Mouse (Mus musculus): ENCODE results near the gene E330021D16Rik.
"Not testable (repeated sequence)": the region's sequence is repeated elsewhere in the genome, so short reads cannot be mapped to it uniquely, and the experiment has no call there.

Gene E330021D16Rik

DNA sequence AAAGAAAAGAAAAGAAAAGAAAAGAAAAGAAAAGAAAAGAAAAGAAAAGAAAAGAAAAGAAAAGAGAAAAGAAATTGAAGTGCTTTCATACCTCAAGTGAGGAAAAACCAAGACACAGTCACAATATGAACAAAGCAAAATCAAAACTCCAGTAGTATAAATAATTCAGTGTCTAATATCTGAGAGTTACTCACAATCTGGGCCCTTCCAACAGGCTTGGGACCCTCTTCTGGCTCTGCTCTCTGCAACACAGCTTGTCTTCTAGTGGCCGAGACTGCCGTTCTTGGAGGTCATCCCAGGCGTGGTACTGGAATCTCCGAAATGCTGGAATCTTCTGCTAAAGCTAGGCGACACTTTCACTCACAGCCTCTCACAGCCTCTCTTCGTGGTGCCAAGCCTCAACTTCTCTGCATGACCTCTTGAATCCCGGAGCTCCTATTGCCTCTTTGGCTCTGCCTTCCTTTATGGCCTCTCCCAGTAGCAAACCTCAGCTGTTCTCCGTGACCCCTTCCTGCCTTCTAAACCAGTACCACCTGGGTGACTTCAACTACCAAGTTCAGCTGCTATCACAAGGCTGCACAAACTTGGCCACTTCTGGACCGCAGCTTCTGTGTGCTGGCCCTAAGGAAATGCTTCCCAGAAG is at the start of gene E330021D16Rik:
E330021D16Rik (minus strand) TSS at position 437 of the 643 bp plus-strand sequence.
- DNase-seq, result no peak

DNA sequence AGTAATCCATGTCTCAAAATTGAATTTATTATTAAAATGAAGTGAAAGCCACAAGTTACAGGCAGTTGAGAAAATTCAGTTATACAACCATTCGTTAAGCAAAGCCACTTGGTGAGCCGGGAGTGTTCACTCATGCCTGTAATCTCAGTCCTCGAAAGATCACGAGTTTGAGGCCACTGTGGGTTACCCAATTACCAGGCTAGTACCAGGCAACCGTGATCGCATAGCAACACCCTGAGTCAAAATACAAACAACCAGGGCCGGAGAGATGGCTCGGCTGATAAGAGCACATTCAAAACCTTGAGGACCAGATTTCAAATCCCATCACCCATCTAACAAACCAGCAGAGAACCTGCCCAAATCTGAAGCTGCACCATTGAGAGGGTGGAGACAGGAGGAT is 49.7 kb upstream of the E330021D16Rik start:
- DNase-seq, result no peak

DNA sequence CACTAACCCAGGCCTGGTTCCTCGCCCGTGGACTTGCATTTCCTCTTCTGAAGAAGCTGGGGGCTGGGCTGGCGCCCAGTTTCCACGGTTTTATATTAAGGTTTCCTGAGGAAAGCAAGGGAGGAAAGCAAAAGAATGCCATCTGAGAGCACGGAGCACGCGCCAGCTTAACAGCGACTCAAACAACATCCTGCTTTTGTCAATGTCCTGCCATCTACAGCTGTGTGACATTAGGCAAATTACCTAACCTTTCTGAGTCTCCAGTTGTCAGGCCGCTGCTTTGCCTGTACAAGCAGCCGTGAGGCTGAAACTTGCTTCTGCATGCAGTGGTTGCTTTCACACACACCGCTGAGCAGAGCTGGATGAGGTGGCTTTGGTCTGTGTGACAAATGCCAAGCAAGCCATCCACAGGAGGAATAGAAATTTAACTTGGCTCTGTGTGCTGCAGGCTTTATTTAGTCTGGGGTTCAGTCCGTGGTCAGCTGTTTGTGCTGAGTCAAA is 48.8 kb upstream of the E330021D16Rik start:
- DNase-seq, result peak; percentile 49

DNA sequence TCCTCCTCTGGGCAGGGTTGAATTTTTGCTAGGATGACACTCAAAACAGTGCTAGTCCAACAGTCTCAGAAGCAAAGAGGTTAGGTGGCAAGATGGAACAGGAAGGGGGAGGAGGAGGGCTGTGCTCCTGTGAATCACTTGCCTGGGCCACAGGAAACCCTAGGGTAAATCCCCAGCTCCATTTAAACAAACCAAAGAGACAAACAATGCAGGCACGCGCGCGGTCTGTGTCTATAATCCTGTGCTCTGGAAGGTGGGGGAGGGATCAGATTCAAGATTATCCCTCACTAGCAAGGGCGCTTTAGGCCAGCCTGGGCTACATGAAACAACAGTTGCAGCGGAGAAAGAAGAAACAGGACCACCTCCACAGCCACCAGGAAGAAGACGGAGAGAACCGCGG is 48.1 kb upstream of the E330021D16Rik start:
- peak; percentile 63 for DNase-seq

DNA sequence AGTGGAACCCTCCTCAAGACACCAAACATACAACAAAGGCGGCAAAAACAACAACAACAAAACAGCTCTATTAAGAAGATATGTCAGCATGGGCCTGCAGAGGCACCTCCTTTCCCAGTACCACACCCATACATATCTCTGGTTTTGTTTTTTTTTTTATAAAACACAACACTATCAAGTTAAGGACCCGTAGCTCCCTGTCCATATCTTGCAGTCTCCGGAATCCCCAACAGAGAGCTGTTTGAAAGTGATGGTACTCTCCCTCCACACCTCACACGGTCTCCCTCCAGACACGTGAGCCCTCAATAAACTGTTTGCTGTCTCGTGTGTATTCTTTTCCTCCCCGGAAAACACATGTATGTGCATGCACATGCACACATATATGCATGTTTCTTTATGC is 43.8 kb upstream of the E330021D16Rik start:
- no peak for DNase-seq

DNA sequence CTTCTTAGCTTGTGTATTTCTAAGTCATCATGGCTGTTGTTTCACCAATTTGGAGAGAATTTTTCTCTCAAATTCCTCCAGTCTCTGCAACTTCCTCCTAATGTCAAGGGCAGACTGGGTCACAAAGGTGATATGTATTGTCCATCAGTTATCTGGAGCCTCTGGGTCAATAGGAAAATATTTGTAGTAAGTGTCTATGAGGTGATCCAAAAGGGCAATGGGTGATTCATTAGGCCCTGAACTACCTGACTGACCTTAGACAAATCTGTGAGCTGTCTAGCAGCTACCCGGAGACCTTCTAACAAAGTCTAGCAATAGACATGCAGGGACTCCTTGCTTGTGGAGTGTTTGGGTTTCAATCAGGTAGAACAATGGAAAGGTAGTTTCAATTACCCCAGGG is 40.9 kb upstream of the E330021D16Rik start:
- DNase-seq, result no peak

DNA sequence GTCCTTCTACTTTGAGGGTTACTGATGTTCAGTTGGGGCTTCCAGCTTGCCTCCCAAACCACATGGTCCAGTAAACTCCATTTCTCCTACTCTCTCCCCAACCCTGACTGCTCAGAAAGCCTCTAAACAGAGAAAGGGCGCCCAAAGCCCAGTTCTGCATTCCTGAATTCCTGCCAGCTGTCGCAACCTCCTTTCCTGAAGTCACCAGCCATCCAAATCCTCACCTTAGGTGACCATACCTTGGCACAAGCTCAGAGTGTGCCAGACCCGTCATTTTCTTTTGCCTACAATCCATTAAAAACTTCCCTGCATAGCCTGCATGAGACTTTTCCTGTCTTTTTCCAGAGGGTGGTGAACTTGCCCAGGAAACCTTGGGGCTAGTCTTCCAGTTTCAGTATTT is 40.3 kb upstream of the E330021D16Rik start:
- DNase-seq, result no peak

DNA sequence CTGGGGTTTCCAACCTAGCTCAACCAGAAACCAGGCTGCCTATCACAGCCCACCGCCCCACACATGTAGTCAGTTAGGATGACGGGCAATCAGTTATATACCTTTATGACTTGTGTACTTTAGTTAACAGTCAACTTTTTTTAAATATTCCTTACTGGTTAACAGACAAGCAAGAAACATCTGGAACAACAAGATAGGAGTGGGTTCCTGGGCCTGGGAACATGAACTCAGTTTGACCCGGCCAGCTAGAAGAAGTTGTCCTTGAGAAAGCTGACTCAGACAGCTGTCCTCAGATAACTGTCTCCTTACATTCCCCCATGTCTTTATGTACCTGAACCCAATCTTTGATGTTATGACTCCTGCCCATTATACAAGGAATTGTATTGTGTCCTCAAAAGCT is 37.3 kb upstream of the E330021D16Rik start:
- DNase-seq, result no peak

DNA sequence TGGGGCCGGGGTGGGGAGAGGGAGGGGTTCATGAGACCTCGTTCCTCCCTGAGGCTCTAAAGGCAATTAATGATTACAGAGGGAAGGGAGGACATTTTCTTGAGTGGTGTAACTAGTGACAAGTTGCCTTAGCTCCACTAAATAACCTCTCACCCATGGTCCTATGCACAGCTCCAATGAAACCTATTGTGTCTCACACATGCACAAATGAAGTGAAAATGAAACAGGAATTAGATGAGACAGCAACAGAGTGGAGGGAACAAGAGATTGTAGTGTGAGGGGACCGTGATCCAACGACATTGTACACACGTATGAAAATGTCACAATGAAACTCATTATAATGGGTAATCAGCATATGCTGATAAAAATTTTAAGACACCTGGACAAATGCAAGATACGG is 35.5 kb upstream of the E330021D16Rik start:
- DNase-seq, result no peak

DNA sequence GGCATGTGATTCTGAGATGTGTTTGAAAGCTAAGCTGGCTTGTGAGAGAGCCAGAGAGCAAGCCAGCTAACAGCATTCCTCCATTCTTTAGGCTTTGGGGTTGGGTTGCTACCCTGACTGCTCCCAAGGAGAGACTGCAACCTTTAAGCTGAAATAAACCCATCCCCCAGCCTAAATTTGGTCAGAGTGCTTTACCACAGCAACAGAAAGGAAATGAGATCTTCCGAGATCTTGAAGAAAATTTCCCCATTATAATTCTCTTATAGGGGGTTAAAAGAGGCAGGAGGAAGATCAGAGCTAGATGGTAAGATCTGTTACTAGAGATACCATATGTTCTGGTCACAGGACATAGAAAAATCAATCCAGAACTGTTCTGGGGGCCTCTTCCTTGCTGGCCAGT is 34.6 kb upstream of the E330021D16Rik start:
- DNase-seq, result peak; percentile 44

DNA sequence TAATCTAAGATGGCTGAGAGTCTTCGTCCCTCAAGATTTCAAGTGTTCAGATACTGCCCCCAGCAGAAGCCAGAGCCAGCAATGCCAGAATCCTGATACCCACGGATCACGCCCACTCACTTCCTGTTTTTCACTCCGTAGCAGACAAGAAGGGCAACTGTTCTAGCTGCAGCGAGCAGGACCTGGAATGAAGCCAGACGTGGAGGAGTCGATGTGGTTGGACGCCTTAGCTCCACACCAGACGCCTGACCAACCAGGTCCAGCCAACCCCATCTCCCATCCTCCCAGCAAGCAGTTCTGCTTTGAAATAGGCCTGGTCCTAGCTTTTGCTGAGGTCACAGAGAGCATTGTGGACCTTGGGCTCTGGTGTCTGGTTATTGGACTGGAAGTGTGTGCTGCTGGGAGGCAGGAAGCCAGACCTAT is 33.9 kb upstream of the E330021D16Rik start:
- DNase-seq, result peak; percentile 66

DNA sequence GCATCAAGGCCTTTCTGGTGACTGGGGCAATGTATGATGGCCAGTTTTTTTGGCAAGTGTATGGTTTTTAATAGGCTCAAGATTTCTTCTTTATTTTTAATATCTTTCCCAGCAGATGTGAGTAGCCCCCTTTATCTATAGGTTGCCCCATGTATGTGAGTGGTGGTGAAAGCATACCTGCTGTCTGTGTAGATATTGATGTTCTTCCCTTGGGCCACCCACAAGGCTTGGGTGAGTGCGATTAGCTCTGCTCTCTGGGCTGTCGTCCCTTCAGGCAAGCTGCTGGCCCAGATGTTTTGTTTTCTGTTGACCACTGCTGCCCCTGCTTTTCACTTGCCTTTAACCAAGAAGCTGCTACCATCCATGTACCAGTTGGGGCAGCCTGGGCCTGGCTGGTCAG is 23.8 kb upstream of the E330021D16Rik start:
- not testable (repeated sequence) for DNase-seq

DNA sequence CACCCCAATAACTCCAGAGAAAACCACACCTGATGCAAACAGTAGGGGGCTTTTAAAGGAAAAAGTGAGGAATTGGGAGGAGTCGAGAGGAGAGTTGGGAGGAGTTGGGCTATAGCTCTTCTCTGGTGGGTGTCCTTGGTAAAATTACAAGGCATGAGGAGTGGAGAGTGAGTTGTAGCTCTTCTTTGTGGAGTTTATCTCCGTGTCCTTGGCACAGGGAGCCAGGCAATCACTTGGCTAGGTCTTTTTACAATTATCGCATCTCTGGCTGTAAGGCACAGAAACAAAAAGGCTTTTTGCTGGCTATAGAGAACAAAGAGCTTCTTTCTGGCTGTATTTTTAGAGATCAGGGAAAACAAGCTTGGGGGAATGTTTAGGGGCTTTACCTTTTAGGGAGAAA is 20.8 kb upstream of the E330021D16Rik start:
- DNase-seq, result not testable (repeated sequence)

DNA sequence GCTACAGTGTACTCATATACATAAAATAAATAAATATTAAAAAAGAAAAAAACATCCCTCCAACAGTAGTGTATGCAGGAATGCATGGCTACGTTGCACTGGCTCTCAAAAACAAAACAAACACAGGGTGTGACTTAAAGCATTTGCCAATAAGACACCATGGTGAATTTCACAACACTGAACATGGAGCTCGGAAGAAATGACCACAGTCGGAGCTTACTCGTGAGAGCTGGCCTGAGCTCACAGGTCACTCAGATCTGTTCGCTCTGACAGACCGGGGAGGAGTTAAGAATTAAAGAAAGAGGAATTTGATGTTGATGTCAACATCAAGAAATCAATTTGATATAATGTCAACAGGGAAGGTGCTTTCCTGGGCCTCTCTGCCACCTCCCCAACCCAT is 18.2 kb upstream of the E330021D16Rik start:
- no peak for DNase-seq

DNA sequence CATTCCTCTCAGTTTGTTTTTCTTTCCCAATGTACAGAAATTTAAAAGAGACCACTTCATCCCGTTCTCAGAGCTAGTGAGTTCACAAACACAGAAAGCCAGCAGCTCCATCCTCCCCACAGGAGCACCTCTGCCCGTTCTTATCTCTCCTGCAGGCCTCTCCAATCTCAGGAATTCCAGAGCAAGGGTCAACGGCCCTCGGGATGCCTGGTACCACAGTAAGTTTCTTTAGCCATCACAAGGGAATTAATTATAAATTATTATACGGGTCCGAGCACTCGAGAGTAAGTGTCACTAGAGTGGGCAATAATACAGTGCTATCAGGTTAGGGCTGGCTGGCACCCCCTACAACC is 16.5 kb upstream of the E330021D16Rik start:
- DNase-seq, result no peak

DNA sequence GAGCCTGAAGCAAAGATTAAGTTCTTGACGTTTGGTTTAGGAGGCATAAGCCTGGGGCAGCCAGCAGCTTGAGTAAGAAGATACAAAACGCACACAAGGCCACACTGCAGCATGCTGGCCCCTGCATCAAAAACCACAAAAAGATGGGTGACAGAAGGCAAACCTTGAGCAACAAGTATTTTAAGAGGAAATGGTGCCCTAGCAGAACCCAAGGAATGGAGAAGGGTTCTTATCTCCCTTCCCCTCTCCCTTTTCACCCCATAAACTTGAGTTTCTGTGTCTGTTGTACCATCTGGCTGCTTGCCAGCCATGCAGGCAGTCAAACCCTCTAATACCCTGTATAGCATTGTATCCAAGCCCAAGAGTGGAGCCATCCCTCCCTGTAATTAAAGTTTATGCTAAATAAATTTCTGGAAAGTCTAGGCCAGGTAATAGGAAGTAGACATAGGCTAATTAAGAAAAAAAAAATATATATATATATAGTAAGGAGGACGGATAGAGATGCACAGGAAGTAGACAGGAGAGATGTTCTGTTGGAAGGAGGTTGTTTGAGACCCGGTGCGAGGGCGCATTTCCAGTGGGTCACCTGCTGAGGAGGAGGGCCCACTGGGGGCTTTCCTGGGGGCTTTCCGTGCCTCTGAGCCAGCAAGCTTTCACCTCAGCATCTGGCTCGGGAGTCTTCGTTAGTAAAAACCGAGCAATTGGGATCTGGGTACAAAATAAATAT is 16.0 kb upstream of the E330021D16Rik start:
- no peak for DNase-seq

DNA sequence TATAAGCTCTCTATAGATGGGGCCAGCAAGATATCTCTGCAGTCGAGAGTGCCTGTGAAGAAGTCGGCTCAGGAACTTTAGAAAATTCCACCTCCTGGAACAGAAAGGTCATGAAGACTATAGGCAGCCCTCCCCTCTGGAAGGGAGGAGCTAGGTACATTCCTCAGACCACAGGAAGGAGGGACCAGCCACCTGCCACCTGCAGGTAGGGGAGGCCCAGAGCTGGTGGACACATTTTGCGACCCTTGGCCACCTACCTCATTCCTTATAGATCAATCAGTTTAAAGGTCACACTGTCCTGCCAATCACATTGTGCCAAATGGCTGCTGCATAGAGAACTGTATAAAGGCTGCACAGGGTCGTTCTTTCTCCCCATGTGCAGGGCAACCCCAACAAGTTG is 14.1 kb upstream of the E330021D16Rik start:
- DNase-seq, result no peak

DNA sequence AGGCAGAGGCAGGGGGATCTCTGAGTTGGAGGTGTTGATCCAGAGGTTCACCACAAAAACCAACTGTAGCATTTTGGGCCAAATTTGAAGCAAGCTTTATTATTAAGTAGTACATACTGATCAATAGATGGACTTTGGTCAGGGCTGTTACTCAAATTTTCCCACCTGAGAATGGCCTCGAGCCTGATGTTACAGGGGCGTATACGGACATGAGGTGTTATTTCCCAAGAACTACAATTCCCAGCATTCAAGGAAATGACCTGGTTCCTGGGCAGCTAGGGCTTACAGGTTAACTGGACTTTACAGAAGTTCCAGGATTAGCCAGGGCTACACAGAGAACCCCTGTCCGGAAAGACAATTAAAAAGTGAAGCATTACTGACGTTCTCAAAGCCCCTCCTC is 13.0 kb upstream of the E330021D16Rik start:
- no peak for DNase-seq

DNA sequence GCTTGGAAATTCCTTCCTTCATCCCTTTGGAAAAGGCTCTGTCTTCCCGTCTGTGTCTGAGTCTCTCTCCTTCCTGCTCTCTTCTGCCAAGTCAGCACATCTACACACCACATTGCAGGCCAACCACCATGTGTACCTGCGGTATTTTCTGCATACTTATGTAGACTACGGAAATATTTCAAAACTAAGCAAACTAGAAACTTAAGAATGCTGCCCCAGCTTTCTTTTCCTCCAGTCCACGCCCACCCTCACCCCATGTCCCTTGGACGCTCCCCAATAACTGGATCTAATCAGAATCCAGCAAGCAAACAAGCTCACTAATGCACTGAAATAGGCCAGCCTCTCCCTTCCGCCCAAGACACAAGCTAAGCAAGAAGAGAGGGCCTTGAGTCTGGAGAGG is 11.9 kb upstream of the E330021D16Rik start:
- no peak for DNase-seq

DNA sequence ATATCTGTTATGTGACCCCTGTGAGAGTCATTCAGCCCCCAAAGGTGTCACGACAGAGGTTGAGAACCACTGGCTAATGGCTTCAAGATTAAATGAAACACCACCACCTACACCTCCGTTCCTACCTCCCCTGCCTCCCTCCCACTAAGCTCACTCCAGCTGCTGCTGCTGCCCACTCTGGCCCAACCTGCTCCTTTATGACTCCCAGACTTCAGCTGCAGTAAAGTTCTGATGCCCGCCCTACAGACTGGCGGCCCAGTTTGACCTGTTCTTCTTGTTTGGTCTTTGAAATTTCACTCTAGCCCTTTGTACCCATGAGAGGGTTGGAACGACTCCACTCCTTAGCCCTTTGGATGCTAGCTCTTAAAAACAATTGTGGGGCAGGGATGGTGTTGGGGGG is 10.6 kb upstream of the E330021D16Rik start:
- DNase-seq, result no peak

DNA sequence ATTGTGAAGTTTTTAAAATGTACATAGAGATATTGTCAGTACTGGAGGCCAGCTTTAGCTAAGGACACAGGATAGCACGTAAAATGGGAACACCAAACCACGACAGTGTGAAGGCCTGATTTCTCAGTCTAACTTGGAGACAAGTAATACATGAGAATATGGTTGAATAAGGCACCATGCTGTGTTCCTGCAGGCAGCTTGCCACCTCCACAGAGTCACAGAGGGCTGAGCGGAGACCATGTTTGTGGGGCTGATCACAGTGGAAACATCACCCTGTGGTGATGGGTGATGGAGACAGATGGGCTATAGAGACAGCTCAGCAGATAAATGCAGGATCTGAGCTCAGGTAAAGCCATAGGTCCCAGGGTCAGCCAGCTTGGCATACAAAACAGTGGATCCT is 8.8 kb upstream of the E330021D16Rik start:
- DNase-seq, result no peak

DNA sequence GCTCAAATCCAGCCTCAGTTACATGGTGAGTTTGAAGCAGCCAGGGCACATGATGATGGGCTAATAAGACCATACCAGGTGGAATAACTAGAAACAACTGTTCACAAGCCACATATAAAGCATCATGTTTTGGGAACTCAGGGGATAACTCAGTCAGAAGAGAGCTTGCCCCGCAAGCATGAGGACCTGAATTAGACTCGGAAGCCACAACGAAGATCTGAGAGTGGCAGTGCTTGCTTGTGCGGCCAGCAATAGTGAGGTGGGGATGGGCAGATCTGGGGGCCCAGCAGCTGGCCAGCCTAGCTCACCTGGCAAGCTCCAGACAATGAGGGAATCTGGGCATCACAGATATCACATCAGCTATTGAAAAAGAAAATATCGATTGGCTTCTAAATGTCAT is 7.8 kb upstream of the E330021D16Rik start:
- DNase-seq, result no peak

DNA sequence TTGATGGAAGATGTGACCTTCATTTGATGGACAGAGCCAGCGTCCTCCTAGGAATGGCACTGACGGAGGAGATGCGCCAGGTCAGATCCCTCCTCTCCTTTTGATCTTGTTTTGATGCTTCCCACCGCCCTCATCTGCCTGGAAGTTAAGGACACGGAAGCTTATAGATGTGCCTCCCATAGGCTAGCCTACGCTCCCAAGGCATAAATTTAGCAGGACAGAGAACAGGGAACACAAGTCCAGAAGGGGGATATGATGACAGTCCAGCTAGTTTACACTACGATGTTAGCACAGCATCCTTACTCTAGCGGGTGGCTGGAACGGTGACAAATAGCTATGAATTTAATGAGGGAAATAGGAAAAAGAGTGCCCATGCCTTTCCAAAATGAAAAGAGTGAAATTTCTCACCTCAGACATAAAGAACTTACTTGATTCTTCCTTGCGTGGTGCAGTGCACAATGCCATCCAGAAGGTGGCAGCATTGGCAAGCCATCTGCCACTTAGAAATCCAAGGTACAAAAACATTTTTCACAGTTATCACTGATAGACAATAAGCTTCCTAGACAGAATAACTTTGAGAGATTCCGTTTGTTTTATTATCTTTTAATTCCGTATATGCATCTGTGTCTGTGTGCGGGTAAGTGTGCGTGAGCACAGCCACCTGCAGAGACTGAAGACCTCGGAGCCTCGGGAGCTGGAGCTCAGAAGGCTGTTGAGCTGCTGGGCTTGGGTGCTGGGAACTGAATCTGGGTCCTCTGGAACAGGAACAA is 6.9 kb upstream of the E330021D16Rik start:
- DNase-seq, result peak; percentile 71

DNA sequence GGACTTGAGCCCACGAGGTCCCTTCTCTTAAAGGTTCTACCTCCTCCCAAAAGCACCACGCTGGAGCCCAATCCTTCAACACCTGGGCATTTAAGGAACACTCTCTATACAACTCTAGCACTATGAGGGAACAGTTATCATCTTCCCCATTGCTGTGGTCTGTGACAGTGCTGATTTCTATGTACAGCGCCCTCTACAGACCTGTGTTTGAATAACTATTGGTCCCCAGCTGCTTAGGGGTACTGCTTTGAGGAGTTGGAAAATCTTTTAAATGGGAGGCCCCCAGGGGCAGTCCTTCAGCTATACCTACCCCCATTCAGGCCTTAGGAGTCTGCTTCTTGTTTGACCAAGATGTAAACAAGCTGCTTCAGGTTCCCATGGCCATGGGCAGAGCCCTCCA is 5.7 kb upstream of the E330021D16Rik start:
- DNase-seq, result peak; percentile 26
